Comparison of ENCODE assay signal across 22 mouse cellular contexts in the genomic region with DNA sequence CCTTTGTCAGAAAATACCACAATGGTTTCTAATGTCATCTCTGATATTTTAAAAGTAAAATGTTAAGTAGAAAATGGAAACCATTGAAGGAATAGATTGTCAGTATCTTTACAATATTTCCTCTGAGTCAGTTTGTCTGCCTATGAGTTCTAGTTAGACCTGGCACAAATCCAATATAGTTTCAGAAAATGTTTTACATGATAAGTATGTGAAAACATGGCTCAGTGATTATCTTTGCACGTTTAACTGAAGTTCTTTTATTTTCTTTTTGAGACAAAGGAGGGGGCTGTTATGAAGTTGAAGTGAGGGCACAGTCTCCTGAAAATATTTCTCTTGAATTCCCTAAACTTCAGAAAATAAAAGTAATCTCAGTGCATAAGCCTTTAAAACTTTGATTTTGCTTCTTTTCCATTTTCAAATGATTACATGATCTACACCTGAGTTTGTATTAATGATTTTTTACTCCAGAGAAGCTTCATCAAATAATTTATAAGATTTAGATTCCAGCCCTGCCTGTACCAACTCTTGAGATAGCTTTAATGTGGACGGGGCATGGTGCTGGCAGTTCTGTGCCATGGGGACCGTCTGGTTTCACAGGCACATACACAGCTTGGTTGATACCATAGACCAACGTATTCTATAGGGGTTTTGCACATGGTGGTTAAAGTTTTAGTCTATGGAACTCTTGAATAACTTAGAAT.
DNase-seq lines count a peak whose midpoint lies in the region; ATAC-seq lines count a peak whose summit lies in the region.
"Had no signal": no experiment of that assay in that cellular context is flagged by ENCODE, and none has a peak within 500 bp of the region (broad histone marks: within the 10 kb centered on the region; RNA-seq: fewer than 3 reads in every experiment).

No protein-coding gene starts in this region.

- no peak for ATAC-seq in midbrain, embryonic 11.5 days (ENCODE audit: low FRiP score)
- peak; percentile 42; the same call in 1 of the 2 replicates for ATAC-seq in liver, embryonic 12.5 days
- 0 out of 2 replicates have a peak, but pooled peaks have one; percentile 19 for ATAC-seq in liver, embryonic 16.5 days (ENCODE audit: low read depth)
- ATAC-seq: forebrain, embryonic 16.5 days; hindbrain, postnatal 0 days had no signal

- H3K4me1 ChIP-seq in midbrain, embryonic 11.5 days (ENCODE audit: control insufficient read depth, insufficient read depth, low read length) = no peaks in the 10 kb centered on the region
- H3K4me1 ChIP-seq in midbrain, embryonic 10.5 days = no peaks in the 10 kb centered on the region
- H3K4me1 ChIP-seq in liver, embryonic 12.5 days = peaks cover 5% of the 10 kb centered on the region; the same call in 1 of the 2 replicates
- H3K4me1 ChIP-seq in liver, embryonic 16.5 days (ENCODE audit: control insufficient read depth, low read depth, low read length) = no peaks in the 10 kb centered on the region
- H3K4me1 ChIP-seq: embryonic facial prominence, embryonic 12.5 days; forebrain, embryonic 12.5 days; heart, embryonic 15.5 days; hindbrain, embryonic 13.5 days had no signal

- H3K27me3 ChIP-seq in midbrain, embryonic 11.5 days (ENCODE audit: control insufficient read depth, insufficient read depth, low read length) = no peaks in the 10 kb centered on the region
- H3K27me3 ChIP-seq in midbrain, embryonic 10.5 days (ENCODE audit: low read depth, poor library complexity, severe bottlenecking) = no peaks in the 10 kb centered on the region
- H3K27me3 ChIP-seq in liver, embryonic 12.5 days (replicated peaks) = no peaks in the 10 kb centered on the region
- no peaks in the 10 kb centered on the region for H3K27me3 ChIP-seq in liver, embryonic 16.5 days (ENCODE audit: control insufficient read depth, insufficient read depth, low read depth, low read length)
- H3K27me3 ChIP-seq: embryonic facial prominence, embryonic 12.5 days; forebrain, embryonic 12.5 days; heart, embryonic 15.5 days; hindbrain, embryonic 13.5 days had no signal

- H3K9me3 ChIP-seq in midbrain, embryonic 11.5 days (ENCODE audit: control insufficient read depth, low read length) = no peaks in the 10 kb centered on the region
- H3K9me3 ChIP-seq in midbrain, embryonic 10.5 days (replicated peaks) = no peaks in the 10 kb centered on the region
- H3K9me3 ChIP-seq in liver, embryonic 12.5 days (replicated peaks) = no peaks in the 10 kb centered on the region
- H3K9me3 ChIP-seq in liver, embryonic 16.5 days (replicated peaks; ENCODE audit: control insufficient read depth, low read length) = no peaks in the 10 kb centered on the region
- H3K9me3 ChIP-seq: embryonic facial prominence, embryonic 12.5 days; forebrain, embryonic 12.5 days; heart, embryonic 15.5 days; hindbrain, embryonic 13.5 days had no signal

- no peak overlapping the region for H3K4me2 ChIP-seq in midbrain, embryonic 11.5 days
- no peak overlapping the region for H3K4me2 ChIP-seq in liver, embryonic 12.5 days
- H3K4me2 ChIP-seq in liver, embryonic 16.5 days (ENCODE audit: low read depth, low read length) = no peak overlapping the region
- H3K4me2 ChIP-seq: embryonic facial prominence, embryonic 12.5 days; forebrain, embryonic 12.5 days; heart, embryonic 11.5 days; heart, embryonic 15.5 days; hindbrain, embryonic 13.5 days had no signal

- no peak overlapping the region for H3K27ac ChIP-seq in midbrain, embryonic 11.5 days (ENCODE audit: low read depth, low read length)
- no peak overlapping the region for H3K27ac ChIP-seq in midbrain, embryonic 10.5 days (replicated peaks)
- H3K27ac ChIP-seq in liver, embryonic 12.5 days = no peak overlapping the region
- H3K27ac ChIP-seq in liver, embryonic 16.5 days (ENCODE audit: low read length) = no peak overlapping the region
- H3K27ac ChIP-seq: embryonic facial prominence, embryonic 12.5 days; forebrain, embryonic 12.5 days; heart, adult 2 months; heart, embryonic 15.5 days; hindbrain, embryonic 13.5 days; hindbrain, postnatal 0 days had no signal

- H3K4me3 ChIP-seq in midbrain, embryonic 11.5 days (ENCODE audit: low read depth, low read length) = no peak overlapping the region
- no peak overlapping the region for H3K4me3 ChIP-seq in midbrain, embryonic 10.5 days
- no peak overlapping the region for H3K4me3 ChIP-seq in liver, embryonic 12.5 days
- no peak overlapping the region for H3K4me3 ChIP-seq in liver, embryonic 16.5 days (ENCODE audit: low read depth, low read length)
- H3K4me3 ChIP-seq: embryonic facial prominence, embryonic 12.5 days; forebrain, embryonic 12.5 days; heart, adult 2 months; heart, embryonic 15.5 days; hindbrain, embryonic 13.5 days had no signal

- no peaks in the 10 kb centered on the region for H3K36me3 ChIP-seq in midbrain, embryonic 11.5 days (ENCODE audit: control insufficient read depth, insufficient read depth, low read length)
- H3K36me3 ChIP-seq in midbrain, embryonic 10.5 days = no peaks in the 10 kb centered on the region
- H3K36me3 ChIP-seq in liver, embryonic 12.5 days = no peaks in the 10 kb centered on the region
- H3K36me3 ChIP-seq in liver, embryonic 16.5 days (ENCODE audit: control insufficient read depth, insufficient read depth) = no peaks in the 10 kb centered on the region
- H3K36me3 ChIP-seq: embryonic facial prominence, embryonic 12.5 days; forebrain, embryonic 12.5 days; heart, embryonic 15.5 days; hindbrain, embryonic 13.5 days had no signal

- WGBS in midbrain, embryonic 11.5 days = 81% methylated on average over 4 of the region's 4 CpGs
- 78% methylated on average over 4 of the region's 4 CpGs for WGBS in midbrain, embryonic 10.5 days
- WGBS in liver, embryonic 12.5 days (ENCODE audit: insufficient replicate concordance) = 15% methylated on average over 4 of the region's 4 CpGs
- 18% methylated on average over 4 of the region's 4 CpGs for WGBS in liver, embryonic 16.5 days (ENCODE audit: insufficient replicate concordance)

- no peak overlapping the region for H3K9ac ChIP-seq in midbrain, embryonic 11.5 days (ENCODE audit: low read length)
- H3K9ac ChIP-seq in liver, embryonic 12.5 days = no peak overlapping the region
- no peak overlapping the region for H3K9ac ChIP-seq in liver, embryonic 16.5 days (ENCODE audit: low read depth, low read length)
- H3K9ac ChIP-seq: embryonic facial prominence, embryonic 12.5 days; forebrain, embryonic 12.5 days; heart, embryonic 15.5 days; hindbrain, embryonic 13.5 days had no signal

- DNase-seq in midbrain, embryonic 11.5 days (ENCODE audit: low spot score, missing footprints) = peak; percentile 51
- no peak for DNase-seq in midbrain, embryonic 10.5 days (ENCODE audit: low spot score)
- DNase-seq in testis, postnatal 10 days (ENCODE audit: low spot score) = no peak
- DNase-seq in adrenal gland, adult 18-20 months (ENCODE audit: low spot score in 2 of 2) = no peak
- no peak for DNase-seq in adrenal gland, adult (ENCODE audit: inconsistent age in 2 of 2, low spot score in 1 of 2)
- DNase-seq: adrenal gland, adult 2 months; adrenal gland, postnatal 25 days; cerebellum, adult 2 months; cerebellum, postnatal 10 days; embryo, embryonic 11 days; gastrocnemius, postnatal 14 days; heart, adult 2 months; heart, postnatal 14 days had no signal
